Mouse (Mus musculus): ENCODE measurements at regions not wholly inside any gene's neighbourhood (a gene's known extent, or its start where the extent isn't known, plus 50 kb on each side); places are given as distances from the start of the nearest gene placed in this dataset.
"Not testable (repeated sequence)": the region's sequence is repeated elsewhere in the genome, so short reads cannot be mapped to it uniquely, and the experiment has no call there.

DNA sequence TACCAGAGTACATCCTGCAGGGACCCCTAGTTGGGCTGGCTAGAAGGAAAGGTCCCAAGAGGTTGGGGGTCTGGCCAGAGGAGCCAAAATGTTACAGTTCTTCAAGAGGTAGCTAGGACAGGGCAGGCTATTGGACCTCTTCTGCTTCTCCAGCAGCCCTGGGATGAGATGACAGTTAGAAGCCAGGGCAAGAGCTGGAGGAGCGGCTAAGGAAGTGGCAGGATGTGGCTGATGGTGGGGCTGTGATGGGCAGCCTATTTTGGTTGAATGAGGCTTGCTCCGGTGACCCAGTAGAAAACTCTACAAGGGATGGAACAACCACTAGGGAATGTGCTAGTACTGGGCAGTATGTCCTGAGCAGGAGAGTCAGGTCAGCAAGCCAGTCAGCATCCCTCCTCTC is 82.8 kb downstream of the Ddx11 start:
- no peak overlapping the region for H3K27ac ChIP-seq (ENCODE audit: low read depth, low read length)
- no peak overlapping the region for H3K9ac ChIP-seq (ENCODE audit: low read depth, low read length)
- 84% methylated on average over 2 of the region's 2 CpGs for WGBS
- no peak for ATAC-seq
- H3K27me3 ChIP-seq (replicated peaks; ENCODE audit: control insufficient read depth, insufficient read depth, low read length): no peaks in the 10 kb centered on the region
- H3K4me3 ChIP-seq (ENCODE audit: low read depth, low read length): no peak overlapping the region
- no peaks in the 10 kb centered on the region for H3K36me3 ChIP-seq (ENCODE audit: control insufficient read depth, insufficient read depth)
- H3K4me2 ChIP-seq (replicated peaks; ENCODE audit: low read depth): no peak overlapping the region
- H3K4me1 ChIP-seq (replicated peaks; ENCODE audit: control insufficient read depth, insufficient read depth, low read length): no peaks in the 10 kb centered on the region
- TF ChIP-seq CTCF (IDR thresholded peaks at IDR 0.05; ENCODE audit: low read depth): no peak
- no peaks in the 10 kb centered on the region for H3K9me3 ChIP-seq (ENCODE audit: control insufficient read depth)

DNA sequence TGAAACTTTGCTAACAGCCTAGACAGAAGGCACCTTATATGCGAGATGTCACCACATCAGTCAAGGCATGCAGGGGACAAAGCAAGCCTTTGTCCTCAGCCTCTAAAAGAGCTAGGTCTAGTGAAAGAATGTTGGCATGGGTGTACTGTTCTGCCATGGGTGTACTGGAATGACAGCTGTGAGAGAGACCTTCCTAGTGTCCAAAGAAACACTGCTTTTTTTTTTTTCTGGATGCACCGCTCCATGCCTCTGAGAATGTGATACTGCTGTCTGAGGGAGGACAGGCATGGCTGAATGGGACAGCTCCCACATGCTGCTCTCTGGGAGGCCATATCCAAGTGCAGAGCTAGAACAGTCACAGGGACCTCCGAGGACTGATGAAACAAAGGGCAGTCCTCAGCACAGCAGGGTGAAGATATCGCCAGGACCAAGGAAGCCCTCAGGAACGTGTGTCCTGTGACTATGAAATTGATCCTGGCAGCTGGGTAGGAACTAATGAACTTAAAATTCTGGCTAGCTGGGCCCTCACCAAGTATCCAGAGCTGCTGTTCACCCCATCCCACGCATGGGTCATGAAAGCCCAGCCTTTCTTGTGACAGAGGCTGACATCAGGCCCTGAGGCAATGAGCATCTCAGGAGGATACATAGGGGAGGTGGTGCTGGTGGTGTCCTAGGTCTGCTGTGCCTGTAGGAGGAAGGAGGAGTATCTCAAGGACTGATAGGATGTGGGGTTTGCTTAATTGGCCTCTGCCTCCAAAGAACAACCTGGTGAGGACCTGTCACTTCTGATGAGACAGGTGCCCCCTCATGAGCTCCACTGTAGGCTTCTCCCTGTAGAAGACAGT is 84.6 kb downstream of the Ddx11 start:
- H3K36me3 ChIP-seq (ENCODE audit: control insufficient read depth, insufficient read depth); H3K27ac ChIP-seq (ENCODE audit: low read depth, low read length); ATAC-seq; H3K9me3 ChIP-seq (ENCODE audit: control insufficient read depth); H3K4me2 ChIP-seq (replicated peaks; ENCODE audit: low read depth); H3K4me1 ChIP-seq (replicated peaks; ENCODE audit: control insufficient read depth, insufficient read depth, low read length); H3K27me3 ChIP-seq (replicated peaks; ENCODE audit: control insufficient read depth, insufficient read depth, low read length); H3K4me3 ChIP-seq (ENCODE audit: low read depth, low read length); H3K9ac ChIP-seq (ENCODE audit: low read depth, low read length): not testable (repeated sequence)
- WGBS: 75% methylated on average over 6 of the region's 6 CpGs

DNA sequence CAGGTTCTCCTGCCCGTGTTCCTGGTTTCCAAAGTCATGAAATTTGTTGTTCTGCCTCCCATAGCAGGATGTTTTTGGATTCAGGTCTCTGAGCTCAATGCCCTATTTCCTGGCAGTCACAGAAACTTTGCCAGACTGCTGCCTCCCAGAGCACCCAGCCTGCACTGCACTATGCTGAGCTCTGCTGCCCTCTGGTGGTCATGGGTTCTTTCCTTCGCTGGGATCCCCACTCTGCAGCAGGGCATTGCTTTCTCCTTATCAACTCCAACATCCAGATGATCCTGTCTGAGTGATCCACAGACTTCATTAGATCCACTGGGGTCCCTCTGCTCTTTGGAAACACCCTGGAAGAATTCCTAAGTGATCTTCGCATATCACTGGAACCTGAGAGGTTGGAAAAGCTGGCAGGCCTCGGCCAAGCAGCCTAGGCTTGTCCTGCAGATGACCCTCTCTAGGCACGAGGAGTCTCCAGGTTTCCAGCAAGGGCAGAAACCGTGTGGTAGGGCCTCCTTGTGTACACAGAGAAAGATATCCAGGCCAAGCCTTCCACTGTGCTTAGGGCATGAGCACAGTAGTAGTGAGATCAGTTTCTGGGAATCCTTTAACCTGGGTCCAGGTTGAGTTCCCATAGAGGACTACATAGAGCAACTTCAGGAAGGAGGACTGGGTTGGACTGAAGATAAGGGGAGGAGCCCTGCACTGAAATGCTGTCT is 85.6 kb downstream of the Ddx11 start:
- peak; percentile 36 for TF ChIP-seq CTCF (IDR thresholded peaks at IDR 0.05; ENCODE audit: low read depth)
- H3K9ac ChIP-seq (ENCODE audit: low read depth, low read length); H3K4me2 ChIP-seq (replicated peaks; ENCODE audit: low read depth); H3K4me1 ChIP-seq (replicated peaks; ENCODE audit: control insufficient read depth, insufficient read depth, low read length); H3K27ac ChIP-seq (ENCODE audit: low read depth, low read length); H3K36me3 ChIP-seq (ENCODE audit: control insufficient read depth, insufficient read depth); H3K4me3 ChIP-seq (ENCODE audit: low read depth, low read length); H3K27me3 ChIP-seq (replicated peaks; ENCODE audit: control insufficient read depth, insufficient read depth, low read length); H3K9me3 ChIP-seq (ENCODE audit: control insufficient read depth): not testable (repeated sequence)
- peak; percentile 53; the same call in 1 of the 2 replicates for ATAC-seq
- WGBS: 38% methylated on average over 3 of the region's 6 CpGs

DNA sequence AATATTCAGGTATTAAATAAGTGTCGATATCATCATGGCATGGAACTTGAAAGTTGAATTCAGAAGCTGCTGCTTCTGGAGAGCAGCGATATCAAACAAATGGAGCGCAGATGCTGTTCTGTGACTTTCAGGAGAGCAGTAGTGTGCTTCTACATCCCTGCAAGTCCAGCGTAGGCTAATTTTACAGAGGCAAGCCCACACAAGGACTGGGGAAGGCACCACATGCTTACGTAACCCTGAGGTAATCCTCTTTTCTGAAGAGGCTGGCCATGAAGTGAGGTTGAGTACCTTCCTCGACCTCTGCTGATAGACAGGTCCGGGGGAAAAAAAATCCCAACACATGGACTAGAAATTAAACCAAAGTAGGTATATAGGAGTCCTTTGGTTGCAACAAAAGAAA is 88.2 kb downstream of the Ddx11 start:
- WGBS: 86% methylated on average over 7 of the region's 7 CpGs
- no peak overlapping the region for H3K9ac ChIP-seq (ENCODE audit: low read depth, low read length)
- H3K27me3 ChIP-seq (replicated peaks; ENCODE audit: control insufficient read depth, insufficient read depth, low read length): no peaks in the 10 kb centered on the region
- no peak for ATAC-seq
- no peaks in the 10 kb centered on the region for H3K4me1 ChIP-seq (replicated peaks; ENCODE audit: control insufficient read depth, insufficient read depth, low read length)
- TF ChIP-seq CTCF (IDR thresholded peaks at IDR 0.05; ENCODE audit: low read depth): no peak
- no peak overlapping the region for H3K27ac ChIP-seq (ENCODE audit: low read depth, low read length)
- H3K36me3 ChIP-seq (ENCODE audit: control insufficient read depth, insufficient read depth): no peaks in the 10 kb centered on the region
- H3K9me3 ChIP-seq (ENCODE audit: control insufficient read depth): no peaks in the 10 kb centered on the region
- H3K4me2 ChIP-seq (replicated peaks; ENCODE audit: low read depth): no peak overlapping the region
- H3K4me3 ChIP-seq (ENCODE audit: low read depth, low read length): no peak overlapping the region

DNA sequence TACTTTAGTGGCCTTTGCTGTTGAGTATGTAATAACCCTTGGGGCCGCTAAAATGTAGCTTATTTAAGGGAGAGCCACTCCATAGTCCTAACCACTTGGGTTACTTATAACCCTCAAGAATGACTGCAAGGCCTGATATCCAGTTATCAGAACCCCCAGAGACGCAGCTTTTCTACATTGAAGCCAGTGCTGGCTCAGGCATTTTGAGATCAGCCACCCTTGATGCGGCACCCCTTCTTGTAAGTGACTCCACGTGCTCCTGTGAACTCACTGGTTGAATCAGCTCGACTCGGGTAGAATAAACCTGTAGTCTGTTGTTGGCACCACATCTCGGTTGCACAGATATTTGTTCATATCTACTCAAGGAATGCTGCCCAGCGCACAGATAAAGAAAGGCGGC is 89.3 kb downstream of the Ddx11 start:
- H3K4me1 ChIP-seq (replicated peaks; ENCODE audit: control insufficient read depth, insufficient read depth, low read length): no peaks in the 10 kb centered on the region
- no peak overlapping the region for H3K27ac ChIP-seq (ENCODE audit: low read depth, low read length)
- H3K4me2 ChIP-seq (replicated peaks; ENCODE audit: low read depth): no peak overlapping the region
- no peak for TF ChIP-seq CTCF (IDR thresholded peaks at IDR 0.05; ENCODE audit: low read depth)
- ATAC-seq: no peak
- H3K36me3 ChIP-seq (ENCODE audit: control insufficient read depth, insufficient read depth): no peaks in the 10 kb centered on the region
- no peak overlapping the region for H3K4me3 ChIP-seq (ENCODE audit: low read depth, low read length)
- H3K27me3 ChIP-seq (replicated peaks; ENCODE audit: control insufficient read depth, insufficient read depth, low read length): no peaks in the 10 kb centered on the region
- no peaks in the 10 kb centered on the region for H3K9me3 ChIP-seq (ENCODE audit: control insufficient read depth)
- 92% methylated on average over 9 of the region's 9 CpGs for WGBS
- no peak overlapping the region for H3K9ac ChIP-seq (ENCODE audit: low read depth, low read length)

DNA sequence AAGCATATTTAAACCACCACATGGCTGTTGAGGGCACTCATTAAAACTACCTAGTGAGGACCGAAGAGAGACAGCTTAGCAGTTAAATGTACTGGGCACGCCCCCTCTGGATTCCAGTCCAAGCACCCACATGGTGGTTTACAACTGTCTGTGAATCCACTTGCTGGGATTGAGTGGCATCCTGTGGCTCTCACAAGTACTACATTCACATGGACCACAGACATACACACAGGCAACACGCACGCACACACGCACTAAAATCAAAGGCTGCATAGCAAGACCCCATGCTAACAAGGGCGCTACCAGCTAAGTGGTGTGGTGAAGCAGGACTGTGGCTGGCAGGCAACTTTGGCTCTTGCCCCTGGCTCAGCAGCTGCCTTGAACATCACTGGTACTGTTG is 95.0 kb downstream of the Ddx11 start:
- H3K9ac ChIP-seq (ENCODE audit: low read depth, low read length): no peak overlapping the region
- H3K4me1 ChIP-seq (replicated peaks; ENCODE audit: control insufficient read depth, insufficient read depth, low read length): no peaks in the 10 kb centered on the region
- no peaks in the 10 kb centered on the region for H3K9me3 ChIP-seq (ENCODE audit: control insufficient read depth)
- H3K4me2 ChIP-seq (replicated peaks; ENCODE audit: low read depth): no peak overlapping the region
- no peak for TF ChIP-seq CTCF (IDR thresholded peaks at IDR 0.05; ENCODE audit: low read depth)
- no peaks in the 10 kb centered on the region for H3K27me3 ChIP-seq (replicated peaks; ENCODE audit: control insufficient read depth, insufficient read depth, low read length)
- no peak overlapping the region for H3K27ac ChIP-seq (ENCODE audit: low read depth, low read length)
- no peak for ATAC-seq
- H3K36me3 ChIP-seq (ENCODE audit: control insufficient read depth, insufficient read depth): no peaks in the 10 kb centered on the region
- H3K4me3 ChIP-seq (ENCODE audit: low read depth, low read length): no peak overlapping the region
- 95% methylated on average over 6 of the region's 6 CpGs for WGBS
